Mouse (Mus musculus) olfactory bulb, adult 2 months (tissue): Measurements from ENCODE around the gene Zfp704.

Source experiments
- CTCF ChIP-seq: fragments of 200-500 bp; IDR thresholded peaks from 2 replicates; pipeline ENCODE4 v1.5.1; 2012; ENCODE audit warnings: low read depth, mild to moderate bottlenecking, low read length, moderate library complexity; ENCODE audit not compliant: insufficient read depth
- POLR2A ChIP-seq: fragments of 200-500 bp; IDR thresholded peaks from 2 replicates; pipeline ENCODE4 v1.6.1; 2012; ENCODE audit warnings: mild to moderate bottlenecking, low read depth, low read length, moderate library complexity; ENCODE audit not compliant: insufficient read depth

- TF ChIP-seq CTCF (no peak), POLR2A (no peak)
These were observed 7.2 kb upstream of the Zfp704 start for GRCm38 (mm10) chr3:9617101-9617500.
